Mouse (Mus musculus) limb, embryonic 14.5 days (tissue): ENCODE results near the gene Osbpl2. TPM values are rescaled to one million over a fixed set of nuclear protein-coding genes. Genes with fewer than 3 reads are reported as not detected.

ENCODE experiments used
- ATAC-seq: fragments of 200-750 bp; cut with Nextera tagmentation; 2 replicates; pipeline ENCODE4 v1.8.0; 2017; ENCODE audit warnings: low read depth, moderate number of reproducible peaks, moderate TSS enrichment; ENCODE audit not compliant: low FRiP score
- DNase-seq: peaks from one replicate; pipeline ENCODE4 v3.0.0-alpha.2; 2015; ENCODE audit warnings: low spot score
- H3K27ac ChIP-seq: fragments of 300-500 bp; sonication (generic); replicated peaks from 2 replicates; pipeline ENCODE4 v1.5.1; 2014; ENCODE audit warnings: low read depth, mild to moderate bottlenecking, low read length, moderate library complexity, mixed read lengths
- H3K27me3 ChIP-seq: fragments of 300-500 bp; sonication (generic); 2 replicates; pipeline ENCODE4 v1.6.1; 2014; ENCODE audit warnings: low read length, mixed read lengths; ENCODE audit not compliant: control insufficient read depth, insufficient read depth
- H3K36me3 ChIP-seq: fragments of 300-500 bp; sonication (generic); 2 replicates; pipeline ENCODE4 v1.6.1; 2014; ENCODE audit warnings: mild to moderate bottlenecking, low read length, moderate library complexity, mixed read lengths; ENCODE audit not compliant: control insufficient read depth, insufficient read depth
- H3K4me1 ChIP-seq: fragments of 300-500 bp; sonication (generic); 2 replicates; pipeline ENCODE4 v1.6.1; 2014; ENCODE audit warnings: antibody characterized with exemption, low read length, mixed read lengths; ENCODE audit not compliant: control insufficient read depth, insufficient read depth
- H3K4me2 ChIP-seq: fragments of 300-500 bp; sonication (generic); replicated peaks from 2 replicates; pipeline ENCODE4 v1.6.1; 2014; ENCODE audit warnings: low read depth, mild to moderate bottlenecking, low read length, moderate library complexity; ENCODE audit not compliant: severe bottlenecking
- H3K4me3 ChIP-seq: fragments of 300-500 bp; sonication (generic); replicated peaks from 2 replicates; pipeline ENCODE4 v1.5.1; 2014; ENCODE audit warnings: low read length
- H3K9ac ChIP-seq: fragments of 300-500 bp; sonication (generic); 2 replicates; pipeline ENCODE4 v1.6.1; 2014; ENCODE audit warnings: mild to moderate bottlenecking, low read depth, low read length, moderate library complexity; ENCODE audit not compliant: severe bottlenecking
- H3K9me3 ChIP-seq: fragments of 300-500 bp; sonication (generic); 2 replicates; pipeline ENCODE4 v1.6.1; 2016; ENCODE audit warnings: low read length; ENCODE audit not compliant: control insufficient read depth
- POLR2A ChIP-seq: fragments of 200-500 bp; IDR thresholded peaks from 2 replicates; pipeline ENCODE4 v1.8.0; 2012; ENCODE audit warnings: inconsistent platforms, mild to moderate bottlenecking, moderate library complexity, borderline replicate concordance; ENCODE audit not compliant: insufficient read depth, insufficient read length; ENCODE audit errors: extremely low read depth
- WGBS: fragments of 180-500 bp; shearing (Covaris S2); extraction: QIAGEN DNeasy Blood & Tissue Kit; methylation state at CpG from one replicate; pipeline ENCODE4 v1.1.7; 2014; 5-methylcytosine and 5-hydroxymethylcytosine counted together
- polyA plus RNA-seq, 2 experiments: library from polyadenylated mRNA; depleted of rRNA in 1 of 2; stranded (reverse) in 1 of 2; unstranded in 1 of 2; fragments of >200 nt; fragmentation: Nextera tagmentation in 1 of 2; extraction: Ambion mirVana in 1 of 2; gene quantifications; 2 replicates each; pipeline versions ENCODE4 v1.2.1 to v1.2.3; 2012 to 2014

Osbpl2 gene
- polyA plus RNA-seq, 2 experiments, result 28.6 to 42.2 TPM

- H3K36me3 ChIP-seq, result no peaks in the 10 kb centered on the region
- 76% methylated on average over 2 of the region's 2 CpGs for WGBS
- H3K4me2 ChIP-seq, result no peak overlapping the region
- no peak overlapping the region for H3K4me3 ChIP-seq
- H3K9ac ChIP-seq, result no peak overlapping the region
- H3K4me1 ChIP-seq, result peaks cover 14% of the 10 kb centered on the region
- no peak overlapping the region for H3K27ac ChIP-seq
- no peak for DNase-seq
- H3K9me3 ChIP-seq, result no peaks in the 10 kb centered on the region
- no peaks in the 10 kb centered on the region for H3K27me3 ChIP-seq
- TF ChIP-seq POLR2A, result no peak
- ATAC-seq, result no peak
These were observed 5.1 kb downstream of the Osbpl2 start for GRCm38 (mm10) chr2:180124192-180124591.

- 8% methylated on average over 4 of the region's 4 CpGs for WGBS
- no peak for TF ChIP-seq POLR2A
- no peak for DNase-seq
- Histone ChIP-seq H3K36me3 (no peaks in the 10 kb centered on the region), H3K9me3 (no peaks in the 10 kb centered on the region), H3K9ac (no peak overlapping the region), H3K27ac (no peak overlapping the region), H3K27me3 (no peaks in the 10 kb centered on the region), H3K4me3 (no peak overlapping the region), H3K4me1 (peaks cover 7% of the 10 kb centered on the region; the same call in 1 of the 2 replicates), H3K4me2 (no peak overlapping the region)
- no peak for ATAC-seq
These were observed 7.1 kb downstream of the Osbpl2 start for GRCm38 (mm10) chr2:180126195-180126594.

- Histone ChIP-seq H3K4me3 (no peak overlapping the region), H3K36me3 (no peaks in the 10 kb centered on the region), H3K9ac (no peak overlapping the region), H3K9me3 (no peaks in the 10 kb centered on the region), H3K27me3 (no peaks in the 10 kb centered on the region), H3K4me1 (peaks cover 7% of the 10 kb centered on the region; the same call in 1 of the 2 replicates), H3K27ac (no peak overlapping the region), H3K4me2 (no peak overlapping the region)
- ATAC-seq (no peak), DNase-seq (no peak)
- TF ChIP-seq POLR2A, result no peak
- 58% methylated on average over 1 of the region's 1 CpGs for WGBS
These were observed 8.6 kb downstream of the Osbpl2 start for GRCm38 (mm10) chr2:180127675-180128074.

GRCm38 (mm10) chr2:180133231-180133630, 14.1 kb downstream of the Osbpl2 start:
- DNase-seq (no peak), ATAC-seq (no peak)
- no peak overlapping the region for H3K9ac ChIP-seq
- H3K27me3 ChIP-seq, result no peaks in the 10 kb centered on the region
- no peak overlapping the region for H3K27ac ChIP-seq
- peaks cover under 1% of the 10 kb centered on the region; the same call in 1 of the 2 replicates for H3K36me3 ChIP-seq
- H3K9me3 ChIP-seq, result no peaks in the 10 kb centered on the region
- 96% methylated on average over 4 of the region's 4 CpGs for WGBS
- H3K4me1 ChIP-seq, result no peaks in the 10 kb centered on the region
- no peak overlapping the region for H3K4me3 ChIP-seq
- no peak for TF ChIP-seq POLR2A
- H3K4me2 ChIP-seq, result no peak overlapping the region

DNA sequence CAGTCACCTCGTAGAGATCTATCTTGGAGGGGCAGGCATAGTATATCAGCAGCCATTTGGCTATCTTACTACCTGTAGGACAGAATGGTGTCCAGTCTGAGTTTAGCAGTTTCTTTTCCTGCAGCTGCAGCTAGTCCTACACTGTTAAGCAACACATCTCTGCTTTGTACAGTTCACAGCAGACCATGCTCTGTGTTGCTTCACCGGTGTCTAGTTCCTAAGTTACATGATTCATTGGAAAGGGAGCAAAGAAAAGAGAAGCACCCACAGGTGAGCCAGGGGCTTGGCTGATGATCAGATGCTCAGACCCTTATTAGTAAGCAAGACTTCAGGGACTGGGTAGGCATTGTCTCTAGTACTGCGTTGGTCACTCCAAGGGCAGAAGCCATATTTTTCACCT, 14.8 kb downstream of the Osbpl2 start:
- peaks cover 7% of the 10 kb centered on the region for H3K36me3 ChIP-seq
- DNase-seq (no peak), ATAC-seq (no peak)
- H3K27me3 ChIP-seq, result no peaks in the 10 kb centered on the region
- no peaks in the 10 kb centered on the region for H3K4me1 ChIP-seq
- WGBS, result 92% methylated on average over 3 of the region's 3 CpGs
- no peak overlapping the region for H3K4me2 ChIP-seq
- no peak overlapping the region for H3K4me3 ChIP-seq
- no peak for TF ChIP-seq POLR2A
- no peak overlapping the region for H3K9ac ChIP-seq
- no peaks in the 10 kb centered on the region for H3K9me3 ChIP-seq
- H3K27ac ChIP-seq, result no peak overlapping the region

- no peaks in the 10 kb centered on the region for H3K27me3 ChIP-seq
- H3K4me3 ChIP-seq, result no peak overlapping the region
- no peak overlapping the region for H3K9ac ChIP-seq
- no peak overlapping the region for H3K4me2 ChIP-seq
- no peaks in the 10 kb centered on the region for H3K9me3 ChIP-seq
- no peak for TF ChIP-seq POLR2A
- no peak for DNase-seq
- no peak for ATAC-seq
- 74% methylated on average over 5 of the region's 5 CpGs for WGBS
- no peak overlapping the region for H3K27ac ChIP-seq
- H3K36me3 ChIP-seq, result peaks cover 19% of the 10 kb centered on the region
- H3K4me1 ChIP-seq, result no peaks in the 10 kb centered on the region
These were observed 16.3 kb downstream of the Osbpl2 start for GRCm38 (mm10) chr2:180135414-180135813.
